Mouse (Mus musculus) midbrain, embryonic 15.5 days (tissue): ENCODE measurements at regions not wholly inside any gene's neighbourhood (a gene's known extent, or its start where the extent isn't known, plus 50 kb on each side); places are given as distances from the start of the nearest gene placed in this dataset.

Experiments used
- ATAC-seq: fragments of 200-750 bp; cut with Nextera tagmentation; replicated peaks from 2 replicates; pipeline ENCODE4 v1.8.0; 2017; ENCODE audit warnings: moderate TSS enrichment
- H3K27ac ChIP-seq: fragments of 300-500 bp; sonication (generic); 2 replicates; pipeline ENCODE4 v1.5.1; 2015; ENCODE audit warnings: mild to moderate bottlenecking, inconsistent platforms
- H3K27me3 ChIP-seq: fragments of 300-500 bp; sonication (generic); replicated peaks from 2 replicates; pipeline ENCODE4 v1.6.1; 2015; ENCODE audit warnings: inconsistent platforms
- H3K36me3 ChIP-seq: fragments of 300-500 bp; sonication (generic); replicated peaks from 2 replicates; pipeline ENCODE4 v1.6.1; 2015; ENCODE audit warnings: inconsistent platforms
- H3K4me1 ChIP-seq: fragments of 300-500 bp; sonication (generic); 2 replicates; pipeline ENCODE4 v1.6.1; 2015; ENCODE audit warnings: inconsistent platforms
- H3K4me2 ChIP-seq: fragments of 300-500 bp; sonication (generic); 2 replicates; pipeline ENCODE4 v1.6.1; 2015; ENCODE audit warnings: inconsistent platforms, mild to moderate bottlenecking, moderate library complexity
- H3K4me3 ChIP-seq: fragments of 300-500 bp; sonication (generic); 2 replicates; pipeline ENCODE4 v1.5.1; 2015; ENCODE audit warnings: mild to moderate bottlenecking, inconsistent platforms
- H3K9ac ChIP-seq: fragments of 300-500 bp; sonication (generic); 2 replicates; pipeline ENCODE4 v1.6.1; 2015; ENCODE audit warnings: mild to moderate bottlenecking, inconsistent platforms
- H3K9me3 ChIP-seq: fragments of 300-500 bp; sonication (generic); 2 replicates; pipeline ENCODE4 v1.6.1; 2016; ENCODE audit warnings: inconsistent platforms
- WGBS: fragments of 180-500 bp; shearing (Covaris S2); methylation state at CpG from one replicate; pipeline ENCODE4 v1.1.7; 2015; ENCODE audit warnings: mixed read lengths; 5-methylcytosine and 5-hydroxymethylcytosine counted together

GRCm38 (mm10) chr10:23534636-23535035, 184.1 kb upstream of the Eya4 start:
- no peak overlapping the region for H3K4me3 ChIP-seq
- no peaks in the 10 kb centered on the region for H3K4me1 ChIP-seq
- H3K9ac ChIP-seq, result no peak overlapping the region

GRCm38 (mm10) chr10:23531964-23532758, 181.6 kb upstream of the Eya4 start:
- ATAC-seq, result no peak
- H3K9ac ChIP-seq, result no peak overlapping the region
- H3K36me3 ChIP-seq, result no peaks in the 10 kb centered on the region
- H3K9me3 ChIP-seq, result no peaks in the 10 kb centered on the region
- H3K4me3 ChIP-seq, result no peak overlapping the region
- H3K4me2 ChIP-seq, result no peak overlapping the region
- H3K27ac ChIP-seq, result no peak overlapping the region
- no peaks in the 10 kb centered on the region for H3K27me3 ChIP-seq
- WGBS, result 91% methylated on average over 17 of the region's 17 CpGs
- H3K4me1 ChIP-seq, result no peaks in the 10 kb centered on the region

More at GRCm38 (mm10) chr10:23534636-23535035, 184.1 kb upstream of the Eya4 start:
- Histone ChIP-seq H3K9me3 (no peaks in the 10 kb centered on the region), H3K27ac (no peak overlapping the region), H3K27me3 (no peaks in the 10 kb centered on the region), H3K4me2 (no peak overlapping the region), H3K36me3 (no peaks in the 10 kb centered on the region)
- no peak for ATAC-seq

- H3K36me3 ChIP-seq, result no peaks in the 10 kb centered on the region
- no peak overlapping the region for H3K27ac ChIP-seq
- H3K9ac ChIP-seq, result no peak overlapping the region
- no peak overlapping the region for H3K4me2 ChIP-seq
- no peak overlapping the region for H3K4me3 ChIP-seq
- no peak for ATAC-seq
- H3K4me1 ChIP-seq, result no peaks in the 10 kb centered on the region
- H3K9me3 ChIP-seq, result no peaks in the 10 kb centered on the region
- H3K27me3 ChIP-seq, result no peaks in the 10 kb centered on the region
- WGBS, result 85% methylated on average over 3 of the region's 3 CpGs
These were observed 180.1 kb upstream of the Eya4 start for GRCm38 (mm10) chr10:23530715-23531114.

GRCm38 (mm10) chr10:23526796-23527195, 176.2 kb upstream of the Eya4 start:
- H3K4me1 ChIP-seq, result no peaks in the 10 kb centered on the region
- H3K27ac ChIP-seq, result no peak overlapping the region
- no peak overlapping the region for H3K9ac ChIP-seq
- no peaks in the 10 kb centered on the region for H3K27me3 ChIP-seq
- no peaks in the 10 kb centered on the region for H3K36me3 ChIP-seq
- no peak for ATAC-seq
- H3K4me3 ChIP-seq, result no peak overlapping the region
- H3K4me2 ChIP-seq, result no peak overlapping the region
- H3K9me3 ChIP-seq, result no peaks in the 10 kb centered on the region

- no peaks in the 10 kb centered on the region for H3K36me3 ChIP-seq
- WGBS, result 70% methylated on average over 1 of the region's 1 CpGs
- no peak overlapping the region for H3K4me2 ChIP-seq
- no peak for ATAC-seq
- no peaks in the 10 kb centered on the region for H3K9me3 ChIP-seq
- H3K4me3 ChIP-seq, result no peak overlapping the region
- H3K9ac ChIP-seq, result no peak overlapping the region
- no peaks in the 10 kb centered on the region for H3K4me1 ChIP-seq
- H3K27me3 ChIP-seq, result no peaks in the 10 kb centered on the region
- no peak overlapping the region for H3K27ac ChIP-seq
These were observed 172.1 kb upstream of the Eya4 start for GRCm38 (mm10) chr10:23522664-23523063.

GRCm38 (mm10) chr10:23493647-23494046, 143.1 kb upstream of the Eya4 start:
- Histone ChIP-seq H3K27ac (no peak overlapping the region), H3K4me1 (no peaks in the 10 kb centered on the region), H3K4me3 (no peak overlapping the region), H3K36me3 (no peaks in the 10 kb centered on the region), H3K4me2 (no peak overlapping the region), H3K9ac (no peak overlapping the region), H3K27me3 (no peaks in the 10 kb centered on the region), H3K9me3 (no peaks in the 10 kb centered on the region)
- ATAC-seq, result no peak
- 90% methylated on average over 7 of the region's 7 CpGs for WGBS

GRCm38 (mm10) chr10:23492971-23493370, 142.4 kb upstream of the Eya4 start:
- ATAC-seq, result no peak
- no peaks in the 10 kb centered on the region for H3K36me3 ChIP-seq
- no peaks in the 10 kb centered on the region for H3K27me3 ChIP-seq

GRCm38 (mm10) chr10:23488996-23489395, 138.4 kb upstream of the Eya4 start:
- 76% methylated on average over 3 of the region's 3 CpGs for WGBS
- Histone ChIP-seq H3K4me3 (no peak overlapping the region), H3K27ac (no peak overlapping the region), H3K36me3 (no peaks in the 10 kb centered on the region), H3K4me1 (no peaks in the 10 kb centered on the region), H3K9me3 (no peaks in the 10 kb centered on the region), H3K27me3 (no peaks in the 10 kb centered on the region), H3K4me2 (no peak overlapping the region), H3K9ac (no peak overlapping the region)
- no peak for ATAC-seq

More at GRCm38 (mm10) chr10:23492971-23493370, 142.4 kb upstream of the Eya4 start:
- no peaks in the 10 kb centered on the region for H3K9me3 ChIP-seq
- no peak overlapping the region for H3K4me2 ChIP-seq
- no peak overlapping the region for H3K9ac ChIP-seq
- no peak overlapping the region for H3K27ac ChIP-seq
- H3K4me3 ChIP-seq, result no peak overlapping the region
- WGBS, result 71% methylated on average over 5 of the region's 5 CpGs
- H3K4me1 ChIP-seq, result no peaks in the 10 kb centered on the region

- Histone ChIP-seq H3K4me2 (no peak overlapping the region), H3K4me3 (no peak overlapping the region), H3K27me3 (no peaks in the 10 kb centered on the region), H3K9me3 (no peaks in the 10 kb centered on the region), H3K36me3 (no peaks in the 10 kb centered on the region), H3K4me1 (no peaks in the 10 kb centered on the region), H3K9ac (no peak overlapping the region), H3K27ac (no peak overlapping the region)
- ATAC-seq, result no peak
These were observed 129.9 kb upstream of the Eya4 start for GRCm38 (mm10) chr10:23480474-23480873.

GRCm38 (mm10) chr10:23478902-23479301, 128.3 kb upstream of the Eya4 start:
- no peaks in the 10 kb centered on the region for H3K9me3 ChIP-seq
- H3K4me2 ChIP-seq, result no peak overlapping the region
- H3K27ac ChIP-seq, result no peak overlapping the region
- no peak overlapping the region for H3K4me3 ChIP-seq
- H3K27me3 ChIP-seq, result no peaks in the 10 kb centered on the region
- no peaks in the 10 kb centered on the region for H3K4me1 ChIP-seq
- H3K9ac ChIP-seq, result no peak overlapping the region
- ATAC-seq, result no peak
- 90% methylated on average over 2 of the region's 2 CpGs for WGBS
- no peaks in the 10 kb centered on the region for H3K36me3 ChIP-seq

- Histone ChIP-seq H3K9ac (no peak overlapping the region), H3K4me2 (no peak overlapping the region), H3K4me1 (no peaks in the 10 kb centered on the region), H3K9me3 (no peaks in the 10 kb centered on the region), H3K4me3 (no peak overlapping the region), H3K27ac (no peak overlapping the region), H3K36me3 (no peaks in the 10 kb centered on the region), H3K27me3 (no peaks in the 10 kb centered on the region)
- no peak for ATAC-seq
- WGBS, result 88% methylated on average over 4 of the region's 4 CpGs
These were observed 126.5 kb upstream of the Eya4 start for GRCm38 (mm10) chr10:23477104-23477503.

GRCm38 (mm10) chr10:23450997-23451396, 100.4 kb upstream of the Eya4 start:
- 88% methylated on average over 3 of the region's 3 CpGs for WGBS
- H3K27me3 ChIP-seq, result no peaks in the 10 kb centered on the region
- no peak for ATAC-seq

GRCm38 (mm10) chr10:23450647-23450979, 100.0 kb upstream of the Eya4 start:
- Histone ChIP-seq H3K27ac (no peak overlapping the region), H3K27me3 (no peaks in the 10 kb centered on the region), H3K9me3 (no peaks in the 10 kb centered on the region), H3K4me2 (no peak overlapping the region), H3K4me1 (peaks cover 7% of the 10 kb centered on the region; the same call in 1 of the 2 replicates), H3K36me3 (no peaks in the 10 kb centered on the region), H3K4me3 (no peak overlapping the region), H3K9ac (no peak overlapping the region)
- WGBS, result 96% methylated on average over 3 of the region's 3 CpGs
- no peak for ATAC-seq

More at GRCm38 (mm10) chr10:23450997-23451396, 100.4 kb upstream of the Eya4 start:
- Histone ChIP-seq H3K9ac (no peak overlapping the region), H3K27ac (no peak overlapping the region), H3K4me3 (no peak overlapping the region), H3K36me3 (no peaks in the 10 kb centered on the region), H3K4me2 (no peak overlapping the region), H3K4me1 (peaks cover 7% of the 10 kb centered on the region; the same call in 1 of the 2 replicates), H3K9me3 (no peaks in the 10 kb centered on the region)
